Mouse (Mus musculus) right cerebral cortex, postnatal 25 days (tissue): Measurements from ENCODE around the gene Serpina9.

Source experiments
- DNase-seq: peaks from one replicate; pipeline ENCODE4 v3.0.0; 2022

The Serpina9 gene

DNA sequence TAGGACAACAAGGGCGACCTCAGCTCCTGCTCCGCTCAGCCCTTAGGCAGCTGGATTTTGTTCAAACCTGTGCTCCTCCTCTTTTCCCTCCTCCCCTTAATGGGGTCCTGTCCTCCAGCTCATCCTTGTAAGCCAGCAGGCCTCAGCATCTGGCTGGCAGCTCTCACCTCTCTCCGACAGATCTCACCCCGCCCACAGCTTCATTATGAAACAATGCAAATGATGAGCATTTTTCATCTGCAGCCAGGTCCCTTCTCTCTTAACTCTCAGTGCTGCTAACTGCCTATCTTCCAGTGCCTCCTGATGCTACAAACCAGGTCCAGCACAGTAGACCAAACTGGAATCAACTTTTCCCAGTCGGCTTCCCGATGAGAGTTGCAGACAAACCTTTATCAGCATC is at the start of gene Serpina9:
Gene Serpina9, minus strand, starts transcription at position 136 of the 400 bp plus-strand sequence.
- DNase-seq: no peak

DNA sequence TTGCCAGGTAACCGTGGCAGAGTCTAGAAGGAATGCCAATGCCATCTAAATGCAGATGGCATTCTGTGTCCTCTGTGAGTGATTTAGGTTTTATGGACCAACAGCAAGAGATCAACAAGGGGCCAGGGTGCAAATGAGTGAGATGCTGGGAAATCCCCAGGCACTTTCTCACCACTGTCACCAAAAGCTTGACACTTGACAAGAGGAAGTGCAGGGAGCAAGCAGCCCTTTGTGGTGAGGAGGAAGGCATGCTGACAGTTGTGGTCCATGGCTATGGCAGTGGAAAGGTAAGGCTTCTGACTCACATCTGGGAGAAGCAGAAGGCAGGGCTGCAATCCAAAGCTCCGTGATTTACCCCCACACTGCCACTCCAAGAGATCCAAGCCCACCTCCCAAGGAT is 48.3 kb upstream of the Serpina9 start:
- no peak for DNase-seq

DNA sequence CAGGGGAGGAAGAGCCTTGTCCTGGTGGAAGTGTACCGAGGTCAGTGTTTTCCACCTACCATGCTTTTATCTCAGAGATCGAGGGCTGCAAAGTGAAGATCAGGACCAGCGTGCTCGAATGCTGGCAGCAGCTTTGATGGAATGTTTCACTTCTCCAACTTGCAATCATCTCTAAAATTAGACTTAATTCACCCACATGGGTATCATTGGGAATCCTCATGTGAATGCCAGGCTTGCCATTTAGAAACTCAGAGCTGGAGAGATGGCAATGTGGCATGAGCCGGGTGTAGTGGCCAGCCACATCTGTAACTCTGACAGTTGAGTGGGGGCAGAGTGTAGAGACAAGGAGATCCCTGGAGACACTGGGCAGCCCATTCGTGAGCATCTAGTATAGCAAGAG is 46.6 kb upstream of the Serpina9 start:
- DNase-seq: no peak

DNA sequence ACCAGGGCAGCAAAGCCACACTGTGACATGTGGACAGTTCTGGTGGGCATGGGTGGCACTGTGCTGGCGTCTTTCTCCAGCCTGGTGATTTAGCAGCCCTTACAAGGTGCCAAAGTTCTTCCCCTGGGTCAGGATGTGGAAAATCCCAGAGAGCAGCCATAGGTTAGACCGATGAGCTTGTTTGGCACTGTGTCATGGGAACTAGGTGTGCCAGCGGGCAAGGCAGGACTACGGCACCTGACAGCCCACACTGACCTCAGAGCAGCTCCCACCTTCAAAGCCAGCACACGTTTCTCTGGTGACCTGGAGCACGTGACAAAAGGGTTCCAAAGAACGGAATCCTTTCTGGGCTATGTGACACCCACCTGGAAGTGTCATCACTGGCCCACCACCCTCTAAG is 44.0 kb upstream of the Serpina9 start:
- no peak for DNase-seq

DNA sequence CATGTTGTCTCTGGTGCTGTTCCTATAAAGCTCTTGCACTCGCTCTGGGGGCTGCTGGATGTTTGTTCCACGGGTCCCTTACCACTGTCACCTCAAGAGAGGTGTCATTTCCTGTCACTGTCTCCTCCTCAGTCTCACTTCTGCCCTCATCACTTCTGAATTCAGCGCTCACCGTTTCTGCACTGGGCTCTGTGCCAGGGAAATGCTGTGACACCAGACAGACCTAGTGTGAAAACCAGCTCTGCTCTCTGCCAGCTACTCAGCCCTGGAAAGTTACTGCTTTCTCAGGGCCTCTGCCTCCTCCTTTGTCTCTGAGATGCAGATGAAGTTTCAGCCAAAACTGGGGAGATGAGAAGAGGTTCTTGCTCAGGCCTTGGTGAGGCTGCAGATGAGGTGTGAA is 43.5 kb upstream of the Serpina9 start:
- no peak for DNase-seq

DNA sequence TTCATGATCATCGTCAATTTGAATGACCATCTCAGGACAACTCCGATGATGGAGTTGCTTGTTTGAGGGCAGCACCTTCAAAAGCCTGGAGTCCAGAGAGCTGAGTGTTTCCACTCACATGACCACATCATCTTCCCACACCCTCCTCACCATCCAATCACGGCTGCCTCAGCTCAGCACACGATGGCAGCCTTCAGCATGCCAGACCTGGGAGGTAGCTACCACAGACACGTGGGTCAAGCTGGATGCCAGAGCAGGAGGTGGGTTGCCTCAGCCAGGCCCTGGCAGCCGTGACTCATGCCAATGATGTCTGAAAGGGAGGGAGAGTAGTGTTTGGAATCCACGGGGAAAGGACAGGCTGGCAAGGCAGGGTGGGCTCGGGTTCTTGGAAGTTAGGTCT is 42.2 kb upstream of the Serpina9 start:
- no peak for DNase-seq

DNA sequence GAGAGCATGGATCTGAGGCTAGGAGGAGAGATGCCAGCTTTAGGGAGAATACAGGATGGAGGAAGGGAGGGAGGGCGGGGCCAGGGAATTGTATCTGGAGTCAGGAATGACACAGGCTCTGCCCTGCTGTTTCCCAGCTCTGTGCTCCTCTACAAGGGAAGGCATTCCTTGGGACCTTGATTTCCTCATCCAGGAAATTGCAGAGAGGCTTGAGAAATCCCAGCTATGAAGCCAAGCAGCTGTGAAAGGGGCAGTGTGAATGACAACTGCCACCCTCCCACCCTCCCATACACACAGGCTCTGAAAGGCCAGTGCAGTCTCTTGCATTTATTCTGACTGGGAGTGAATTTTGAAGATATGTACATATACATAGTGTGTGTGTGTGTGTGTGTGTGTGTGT is 40.4 kb upstream of the Serpina9 start:
- no peak for DNase-seq

DNA sequence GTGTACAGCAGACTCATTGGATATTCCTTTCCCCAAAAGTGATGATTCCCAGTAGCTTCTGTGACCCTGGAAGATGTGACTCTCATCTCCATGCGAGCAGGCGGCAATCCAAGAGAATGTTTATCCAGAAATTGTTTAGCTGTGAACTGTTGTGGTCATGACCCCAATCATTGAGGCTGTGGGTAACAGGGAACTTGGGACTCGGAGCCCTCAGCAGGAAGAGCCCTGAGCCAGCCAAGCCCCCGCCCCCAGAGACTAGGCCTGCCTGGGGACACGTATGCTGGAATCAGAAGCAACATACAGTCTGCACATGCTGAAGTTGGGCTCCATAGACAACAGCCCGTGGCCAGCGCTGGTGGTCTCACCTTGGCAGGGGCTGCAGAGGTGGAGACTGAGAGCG is 32.2 kb upstream of the Serpina9 start:
- no peak for DNase-seq

DNA sequence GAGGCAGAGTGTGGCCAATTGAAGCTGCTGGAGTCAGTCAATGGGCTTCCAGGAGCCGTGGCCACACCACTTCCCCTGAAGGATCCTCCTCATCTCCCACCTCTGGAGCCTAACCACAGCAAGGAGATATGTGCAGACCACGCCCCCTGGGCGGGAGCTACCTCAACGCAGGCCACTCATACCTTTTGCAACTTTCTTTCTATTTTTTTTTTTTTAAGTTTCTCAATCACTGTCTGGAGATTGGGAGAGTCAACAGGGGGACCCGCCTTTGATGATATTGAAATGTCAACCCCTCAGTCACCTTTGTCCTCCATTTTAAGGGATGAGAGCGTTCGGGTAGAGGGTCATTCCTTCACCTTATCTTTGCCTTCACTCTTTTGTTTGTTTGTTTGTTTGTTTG is 30.8 kb upstream of the Serpina9 start, which contains the start of gene Serpina12:
Gene Serpina12, minus strand, starts transcription at position 101 of the 400 bp plus-strand sequence.
- no peak for DNase-seq

DNA sequence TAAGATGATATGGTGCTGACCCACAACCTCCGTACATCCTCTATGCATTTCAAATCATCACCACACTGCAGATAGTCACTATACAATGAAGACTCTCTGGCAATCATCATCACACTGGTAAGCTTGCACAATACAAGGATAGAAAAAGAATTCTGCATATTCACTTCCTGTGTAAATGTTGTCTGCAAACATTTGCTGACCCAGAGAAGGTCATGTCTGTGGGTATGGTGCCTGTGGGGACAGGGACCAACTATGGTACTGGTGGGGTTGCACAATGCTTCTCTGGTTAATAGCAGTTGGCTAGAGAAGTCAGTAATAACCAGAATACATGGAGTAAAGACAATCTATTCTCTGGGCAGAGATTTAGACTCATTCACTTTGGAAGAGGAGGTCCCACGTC is 29.2 kb upstream of the Serpina9 start:
- no peak for DNase-seq

DNA sequence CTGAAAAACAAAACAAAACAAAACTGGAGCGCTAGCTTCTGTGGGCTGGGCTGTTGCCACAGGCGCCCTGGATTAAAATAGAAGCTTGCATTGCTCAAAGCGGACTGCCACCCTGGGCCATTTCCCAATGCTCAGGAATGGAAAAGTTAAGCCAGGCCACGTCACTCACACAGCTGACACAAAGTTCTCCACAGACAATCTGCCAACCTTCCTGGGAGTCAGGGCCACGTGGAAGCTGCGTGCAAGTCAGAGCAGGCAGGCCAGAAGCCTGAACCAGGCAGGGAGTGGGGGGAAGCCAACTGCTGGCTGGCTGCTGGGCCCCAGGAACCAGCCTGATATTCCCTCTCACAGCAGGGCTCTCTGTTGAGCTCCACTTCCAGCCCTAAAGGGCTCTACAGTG is 27.8 kb upstream of the Serpina9 start:
- DNase-seq: no peak

DNA sequence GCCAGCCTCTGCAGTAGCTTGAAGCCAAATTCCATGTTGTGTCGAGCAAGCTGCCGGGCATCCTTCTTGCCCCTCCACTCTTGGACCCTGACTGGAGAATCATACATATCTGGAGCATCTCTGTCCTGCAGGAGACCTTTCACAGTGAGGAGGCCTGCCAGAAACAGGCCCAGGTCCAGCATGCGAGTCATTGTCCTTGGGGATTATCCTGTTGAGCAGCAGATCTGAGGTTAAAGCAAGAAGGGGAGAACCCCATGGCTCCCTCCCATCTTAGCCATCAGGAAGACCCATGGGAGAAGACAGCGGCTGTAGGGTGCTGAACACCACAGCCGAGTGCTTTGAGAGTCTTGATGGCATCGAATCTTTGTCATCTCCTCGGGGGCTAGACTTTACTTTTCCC is 24.6 kb upstream of the Serpina9 start:
- DNase-seq: no peak

DNA sequence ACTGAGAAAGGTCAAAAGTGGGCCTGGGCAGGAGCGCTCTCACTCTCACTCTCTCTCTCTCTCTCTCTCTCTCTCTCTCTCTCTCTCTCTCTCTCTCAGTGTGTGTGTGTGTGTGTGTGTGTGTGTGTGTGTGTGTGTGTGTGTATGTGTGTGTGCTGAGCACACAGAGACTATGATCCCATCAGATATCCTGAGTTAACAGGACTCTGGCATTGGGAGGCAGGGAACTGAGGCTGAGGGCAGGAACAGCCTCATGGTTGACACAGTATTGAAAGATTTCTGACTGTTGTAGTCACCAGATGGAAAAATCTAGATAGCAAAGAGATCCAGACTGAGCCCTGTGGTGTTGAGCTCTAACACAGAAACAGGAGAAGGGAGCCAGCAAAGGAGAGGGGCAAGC is 20.2 kb upstream of the Serpina9 start:
- DNase-seq: no peak

DNA sequence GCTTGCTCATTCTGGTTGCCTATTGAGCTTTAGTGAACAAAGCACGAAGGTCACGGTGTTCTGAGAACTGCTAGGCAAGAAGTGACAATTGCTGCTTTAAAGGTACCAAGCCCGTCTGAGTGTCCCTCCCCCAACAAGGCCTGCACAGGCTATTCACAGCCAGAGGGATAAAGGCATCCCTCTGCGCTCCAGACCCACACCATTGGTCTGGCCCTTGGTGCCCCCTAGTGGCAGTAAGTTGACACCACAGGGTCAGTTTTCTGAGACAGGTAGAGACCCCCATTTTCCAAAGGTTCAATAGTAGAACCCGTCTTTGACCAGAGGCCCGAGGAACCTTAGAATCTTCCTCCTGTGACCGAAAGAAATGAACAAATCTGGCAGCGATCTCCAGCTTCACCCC is 16.4 kb upstream of the Serpina9 start:
- no peak for DNase-seq

DNA sequence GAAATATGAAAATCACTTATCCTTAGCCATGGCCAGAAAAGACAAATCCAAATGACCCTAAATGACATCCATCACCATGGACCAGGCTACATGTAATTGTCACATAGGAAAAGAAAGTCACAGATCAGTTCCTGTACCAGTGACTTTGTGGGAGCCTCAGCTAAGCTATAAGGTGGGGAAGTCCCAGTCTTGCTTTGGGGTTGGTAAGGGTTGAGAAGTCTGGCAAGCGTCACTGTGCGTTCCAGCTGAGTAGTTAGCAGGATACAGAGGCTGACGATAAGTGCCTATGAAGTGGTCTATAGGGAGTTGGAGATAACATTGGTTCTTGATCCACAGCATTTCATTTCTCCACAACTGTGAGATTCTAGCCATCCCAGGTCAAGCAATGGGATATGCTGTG is 1.7 kb upstream of the Serpina9 start:
- no peak for DNase-seq

DNA sequence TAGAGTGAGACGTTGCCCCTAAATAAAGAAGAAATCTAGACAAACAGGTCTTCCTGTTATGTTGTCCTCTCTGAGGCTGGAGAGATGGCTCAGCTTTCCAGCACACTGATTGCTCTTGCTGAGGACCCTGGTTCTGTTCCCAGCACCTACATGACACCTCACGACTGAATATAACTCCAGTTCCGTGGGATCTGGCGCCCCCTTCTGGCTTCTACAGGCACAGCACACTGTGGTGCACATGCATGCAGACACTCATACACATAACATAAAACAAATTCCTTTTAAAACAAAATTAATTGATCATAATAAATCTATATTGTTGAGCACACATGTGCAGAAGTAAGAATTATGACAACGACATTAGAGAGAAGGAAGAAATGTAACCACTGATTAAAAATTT is 8.9 kb downstream of the Serpina9 start:
- no peak for DNase-seq

DNA sequence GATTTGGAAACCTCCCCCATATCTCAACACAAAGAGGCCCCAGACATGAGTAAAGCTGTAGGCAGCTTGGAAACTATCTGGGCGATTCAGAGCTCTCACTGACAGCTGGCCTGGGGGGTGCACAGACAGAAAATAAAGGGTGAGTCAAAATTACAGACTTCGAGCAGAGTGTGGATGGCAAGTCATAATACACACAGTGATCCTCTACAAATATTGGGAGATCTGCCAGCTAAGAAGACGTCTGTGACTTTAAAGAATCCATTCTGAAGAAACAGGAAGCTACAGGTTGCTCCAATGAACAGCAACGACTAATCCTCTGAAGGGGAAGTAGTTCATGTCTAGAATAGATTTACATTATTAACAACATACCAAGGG is 10.3 kb downstream of the Serpina9 start:
- DNase-seq: no peak

DNA sequence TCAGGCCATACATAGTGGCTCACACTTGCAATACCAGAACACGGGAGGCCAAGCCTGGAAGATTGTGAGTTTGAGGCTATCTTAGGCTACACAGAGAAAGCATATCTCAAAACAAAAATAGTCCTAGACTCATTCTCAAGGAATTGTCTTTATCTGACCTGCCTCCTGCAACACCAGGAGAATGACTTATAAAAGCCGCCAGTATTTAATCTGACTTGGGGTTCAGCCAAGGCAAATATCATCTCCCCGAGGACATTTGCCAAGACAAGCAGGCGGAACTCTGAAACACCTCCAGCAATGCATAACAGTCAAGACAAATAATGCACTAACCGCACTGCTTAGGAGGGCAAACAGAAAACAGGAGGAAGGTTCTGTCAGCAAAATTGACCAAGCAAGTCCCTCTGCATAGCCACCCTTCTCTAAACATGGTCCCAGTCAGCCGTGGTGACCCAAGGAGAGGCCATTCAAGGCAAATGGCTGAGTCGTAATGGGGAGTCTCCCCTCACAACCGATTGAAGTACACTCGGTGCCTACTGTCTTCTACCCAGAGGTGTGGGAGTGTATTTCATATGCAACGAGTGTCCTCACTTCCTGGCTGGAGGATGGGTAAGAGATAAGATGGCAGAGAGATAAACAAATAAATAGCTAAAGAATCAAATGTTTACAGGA is 10.9 kb downstream of the Serpina9 start:
- DNase-seq: no peak

DNA sequence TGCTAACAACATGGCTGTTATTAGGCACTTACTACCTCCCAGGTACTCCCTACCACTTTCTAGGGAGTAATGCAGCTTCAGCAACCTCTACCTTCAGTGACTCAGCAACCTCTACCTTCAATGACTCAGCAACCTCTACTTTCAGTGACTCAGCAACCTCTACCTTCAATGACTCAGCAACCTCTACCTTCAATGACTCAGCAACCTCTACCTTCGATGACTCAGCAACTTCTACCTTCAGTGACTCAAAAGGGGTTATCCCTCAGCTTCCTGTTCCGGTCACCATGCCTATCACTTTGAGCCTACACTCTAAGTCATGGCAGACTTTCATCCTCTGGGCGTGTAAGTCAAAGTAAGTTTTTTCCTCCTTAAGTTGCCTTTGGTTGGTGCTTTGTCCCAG is 13.0 kb downstream of the Serpina9 start:
- DNase-seq: no peak

DNA sequence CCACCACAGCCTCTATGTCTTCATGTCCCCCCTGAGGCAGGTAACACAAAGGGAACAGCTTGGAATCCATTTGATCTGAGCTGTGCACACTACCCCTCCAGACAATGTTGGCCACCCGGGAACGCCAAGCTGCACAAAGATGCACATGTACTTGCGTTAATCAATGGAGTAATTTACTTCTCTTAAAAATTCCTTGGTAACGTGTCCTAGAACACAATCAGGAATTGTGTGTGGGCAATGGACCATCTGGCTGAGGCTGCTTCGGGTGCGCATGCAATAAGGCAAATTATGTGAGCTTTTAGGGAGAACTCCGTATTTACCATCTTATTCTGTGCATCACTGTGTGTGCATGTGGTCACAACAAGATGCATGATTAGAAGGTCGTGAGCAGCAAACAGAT is 13.9 kb downstream of the Serpina9 start:
- no peak for DNase-seq

DNA sequence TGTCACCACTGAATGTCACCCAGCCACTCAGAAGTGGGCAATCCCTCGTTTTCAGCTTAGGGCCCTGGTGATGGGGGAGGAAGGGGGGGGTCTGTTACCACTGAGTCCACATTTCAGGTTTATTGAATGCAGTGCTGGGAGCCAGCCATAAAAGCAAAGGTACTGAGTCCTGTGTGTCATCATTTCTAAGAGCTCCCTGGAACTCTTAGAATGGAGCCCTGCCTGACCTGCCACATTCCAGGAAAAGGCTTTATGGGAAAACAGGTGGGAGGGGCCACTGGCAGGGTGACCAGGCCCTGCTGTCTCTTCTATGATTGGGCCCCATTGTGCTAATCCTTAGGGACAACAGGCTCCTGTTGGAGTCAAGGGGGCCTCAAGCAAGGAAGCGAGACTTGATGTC is 17.0 kb downstream of the Serpina9 start:
- DNase-seq: no peak

DNA sequence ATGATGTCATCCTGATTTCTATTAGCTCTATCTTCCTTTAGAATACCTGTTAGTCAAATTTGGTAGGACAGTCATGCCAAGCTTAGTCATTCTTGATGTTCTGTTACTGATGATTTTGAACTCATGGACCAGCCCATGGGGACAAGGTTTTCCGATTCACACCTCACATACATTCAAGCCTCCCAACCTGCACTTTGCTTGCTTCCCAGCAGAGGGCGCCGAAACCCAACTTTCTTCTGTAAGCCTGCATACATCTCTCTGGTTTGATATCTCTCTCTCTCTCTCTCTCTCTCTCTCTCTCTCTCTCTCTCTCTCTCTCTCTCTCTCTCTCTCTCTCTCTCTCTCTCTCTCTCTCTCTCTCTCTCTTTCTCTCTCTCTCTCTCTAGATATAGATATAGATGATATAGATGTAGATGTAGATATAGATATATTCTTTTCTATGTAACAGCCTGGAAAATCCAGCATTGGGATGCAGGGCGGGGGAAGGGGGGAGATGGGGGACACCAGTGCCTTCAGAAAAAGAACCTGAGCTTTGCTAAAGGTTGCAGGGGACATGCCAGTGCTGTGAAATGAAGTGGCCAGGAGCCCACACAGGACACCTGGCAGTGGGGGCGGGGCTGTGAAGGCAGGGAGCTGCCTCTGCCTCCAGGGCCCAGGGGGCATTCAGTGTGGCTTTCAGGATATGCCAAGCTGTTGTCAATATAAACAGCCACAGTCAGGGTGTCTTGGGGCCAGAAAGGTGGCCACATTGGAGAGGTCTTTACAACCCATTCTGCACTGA is 18.1 kb downstream of the Serpina9 start:
- DNase-seq: peak; percentile 71

DNA sequence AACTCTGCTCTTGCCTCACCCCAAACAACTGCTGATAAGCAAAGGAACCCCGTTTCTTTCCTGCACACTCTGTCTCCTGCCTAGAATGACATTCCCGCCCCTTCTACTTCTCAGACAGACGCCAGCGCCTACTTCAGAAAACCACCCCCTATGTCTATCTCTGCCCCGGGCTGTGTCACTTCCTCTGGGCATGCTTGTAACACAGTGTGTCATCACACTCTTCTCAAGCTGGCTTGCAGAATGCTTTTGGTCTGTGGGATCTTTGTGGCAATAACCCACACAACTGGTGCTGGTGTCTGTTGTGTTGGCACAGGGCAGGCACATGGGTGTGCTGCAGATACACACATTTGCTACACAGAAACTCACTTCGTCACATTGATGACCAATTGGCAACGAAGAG is 20.6 kb downstream of the Serpina9 start:
- DNase-seq: no peak

DNA sequence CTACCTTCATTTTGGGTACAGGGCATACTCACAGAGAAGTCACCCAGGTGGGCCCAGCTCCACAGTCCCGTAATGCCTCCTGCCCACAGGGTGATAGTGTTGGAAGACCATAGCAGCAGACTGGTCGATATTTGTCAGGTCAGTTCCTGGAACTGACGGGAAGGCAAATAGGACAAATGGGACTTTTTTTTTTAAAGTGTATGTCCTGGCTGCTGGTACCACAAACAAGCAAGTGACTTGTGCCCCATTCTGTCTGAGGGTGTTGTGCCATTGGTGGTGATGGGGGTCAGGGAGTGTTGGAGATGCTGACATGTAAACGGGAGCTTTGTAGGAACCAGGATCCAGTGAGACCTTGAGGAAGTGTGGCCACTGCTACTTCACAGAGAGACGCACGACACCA is 23.7 kb downstream of the Serpina9 start, which contains the start of gene Serpina11:
Gene Serpina11, minus strand, starts transcription at position 101 of the 400 bp plus-strand sequence.
- DNase-seq: no peak

DNA sequence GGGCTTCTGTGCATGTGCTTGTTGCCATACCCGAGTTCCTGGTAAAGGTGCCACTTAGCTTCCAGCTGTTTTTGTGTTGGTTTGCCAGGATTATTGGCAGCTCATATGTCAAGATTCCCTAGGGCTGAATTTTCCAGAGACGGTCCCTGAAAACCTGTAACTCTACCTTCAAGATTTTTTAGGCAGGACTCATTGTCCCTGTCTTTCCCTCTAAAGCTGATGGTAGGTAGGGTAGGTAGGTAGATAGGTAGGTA is 24.1 kb downstream of the Serpina9 start:
- DNase-seq: no peak
